Mouse (Mus musculus) small intestine, adult 2 months (tissue): ENCODE data around the gene Mroh2a.

ENCODE experiments used
- CTCF ChIP-seq: fragments of 200-500 bp; IDR thresholded peaks from 2 replicates; pipeline ENCODE4 v1.5.1; 2012; ENCODE audit warnings: low read depth, mild to moderate bottlenecking, control low read depth, inconsistent platforms, low read length, moderate library complexity, mixed read lengths; ENCODE audit not compliant: insufficient replicate concordance, insufficient read length; ENCODE audit errors: extremely low read depth
- POLR2A ChIP-seq: fragments of 200-500 bp; IDR thresholded peaks from 2 replicates; pipeline ENCODE4 v1.6.1; 2012; ENCODE audit warnings: low read depth, mild to moderate bottlenecking, control low read depth, inconsistent platforms, low read length, moderate library complexity

DNA sequence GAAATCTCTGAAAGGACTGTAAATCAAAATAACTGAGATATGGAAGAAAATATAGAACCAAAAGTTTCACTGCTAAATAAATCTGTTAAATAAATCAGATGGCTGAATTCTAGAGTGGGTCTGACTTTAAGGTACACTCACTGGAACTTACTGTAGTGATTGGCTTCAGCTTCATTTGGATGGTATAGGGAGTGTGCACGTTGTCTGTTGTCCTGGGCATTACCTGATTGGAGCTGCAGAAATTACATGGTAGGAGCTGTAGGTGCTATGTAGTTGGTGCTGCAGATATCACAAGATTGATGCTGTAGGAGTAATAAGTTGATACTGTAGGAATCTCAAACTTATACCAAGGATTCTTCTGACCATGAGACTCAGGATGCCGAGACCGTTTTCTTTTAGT is 83.6 kb downstream of the Mroh2a start:
- no peak for TF ChIP-seq CTCF
- TF ChIP-seq POLR2A = no peak
